Mouse (Mus musculus) lung, embryonic 14.5 days (tissue): ENCODE measurements around the gene Hspb2. TPM values are rescaled to one million over a fixed set of nuclear protein-coding genes. Genes with fewer than 3 reads are reported as not detected.

Source experiments
- ATAC-seq: fragments of 200-750 bp; cut with Nextera tagmentation; 2 replicates; pipeline ENCODE4 v1.8.0; 2017; ENCODE audit warnings: mild to moderate bottlenecking, moderate TSS enrichment, moderate library complexity; ENCODE audit not compliant: insufficient read depth
- DNase-seq: peaks from one replicate; pipeline ENCODE4 v3.0.0-alpha.2; 2015
- H3K27ac ChIP-seq: fragments of 300-500 bp; sonication (generic); 2 replicates; pipeline ENCODE4 v1.5.1; 2014; ENCODE audit warnings: low read depth, mild to moderate bottlenecking, moderate library complexity
- H3K27me3 ChIP-seq: fragments of 300-500 bp; sonication (generic); 2 replicates; pipeline ENCODE4 v1.6.1; 2014; ENCODE audit warnings: low read length, control low read depth; ENCODE audit not compliant: insufficient read depth
- H3K36me3 ChIP-seq: fragments of 300-500 bp; sonication (generic); 2 replicates; pipeline ENCODE4 v1.6.1; 2014; ENCODE audit warnings: control low read depth; ENCODE audit not compliant: insufficient read depth
- H3K4me1 ChIP-seq: fragments of 300-500 bp; sonication (generic); 2 replicates; pipeline ENCODE4 v1.6.1; 2014; ENCODE audit warnings: antibody characterized with exemption, control low read depth; ENCODE audit not compliant: insufficient read depth
- H3K4me2 ChIP-seq: fragments of 300-500 bp; sonication (generic); 2 replicates; pipeline ENCODE4 v1.6.1; 2014; ENCODE audit warnings: mild to moderate bottlenecking
- H3K4me3 ChIP-seq: fragments of 300-500 bp; sonication (generic); 2 replicates; pipeline ENCODE4 v1.5.1; 2014; ENCODE audit warnings: low read depth, low read length
- H3K9ac ChIP-seq: fragments of 300-500 bp; sonication (generic); 2 replicates; pipeline ENCODE4 v1.6.1; 2014
- H3K9me3 ChIP-seq: fragments of 300-500 bp; sonication (generic); 2 replicates; pipeline ENCODE4 v1.6.1; 2016; ENCODE audit warnings: low read depth, low read length, control low read depth
- CTCF ChIP-seq: IDR thresholded peaks from 2 replicates; pipeline ENCODE4 v1.5.1; 2016; ENCODE audit warnings: antibody characterized with exemption, low read depth
- WGBS: fragments of 180-500 bp; shearing (Covaris S2); extraction: QIAGEN DNeasy Blood & Tissue Kit; methylation state at CpG from one replicate; pipeline ENCODE4 v1.1.7; 2014; 5-methylcytosine and 5-hydroxymethylcytosine counted together
- polyA plus RNA-seq: library from polyadenylated mRNA; unstranded; fragments of >200 nt; fragmentation: Nextera tagmentation; extraction: Ambion mirVana; gene quantifications from 2 replicates; pipeline ENCODE4 v1.2.1, GENCODE M21; 2014

The Hspb2 gene
- polyA plus RNA-seq, 1 experiment from 2014 or later = 3.4 TPM

DNA sequence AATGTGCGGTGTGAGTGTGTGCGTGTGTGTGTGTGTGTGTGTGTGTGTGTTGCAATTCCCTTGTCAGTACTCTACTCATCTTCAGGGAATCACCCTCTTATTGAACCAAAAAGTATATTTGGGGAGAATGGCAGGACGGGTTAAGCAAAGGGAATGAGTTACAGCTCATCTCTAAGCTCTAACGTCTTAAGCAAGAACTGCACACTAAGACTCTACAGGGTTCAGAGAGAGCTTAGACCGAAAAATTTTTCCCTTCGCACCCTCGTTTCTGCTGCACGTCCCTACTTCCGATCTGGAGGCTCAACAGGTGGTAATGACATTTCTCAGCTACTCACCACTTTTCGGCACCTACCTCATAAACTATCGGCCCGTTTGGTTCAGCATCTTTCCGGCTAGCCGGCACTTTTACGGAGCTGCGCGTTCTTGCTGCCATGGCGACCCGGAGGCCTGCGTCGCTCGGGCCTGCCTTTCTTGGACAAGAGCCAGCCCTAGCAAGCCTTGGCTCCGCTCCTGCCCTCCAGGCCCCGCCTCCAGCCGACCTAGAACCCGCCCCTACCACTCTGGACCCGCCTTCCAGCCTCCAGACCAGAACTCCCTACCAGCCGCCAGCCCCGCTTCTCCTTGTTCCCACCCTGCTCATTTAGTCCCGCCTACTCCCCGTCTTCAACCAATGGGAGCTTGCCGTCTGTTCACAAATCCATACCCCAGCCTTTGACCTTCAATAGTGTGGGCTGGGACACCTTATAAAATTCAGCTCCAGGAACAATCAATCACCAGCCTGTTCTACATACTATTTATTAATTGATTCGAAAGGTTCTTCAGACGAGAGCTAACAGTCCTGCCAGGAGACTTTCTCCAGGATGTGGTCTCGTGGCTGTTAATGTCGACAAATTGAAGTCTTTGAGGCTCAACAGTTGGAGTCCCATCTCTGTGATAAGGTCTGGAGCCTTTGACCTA, 13.0 kb downstream of the Hspb2 start, which contains the start of gene Dixdc1:
Dixdc1 (minus strand) TSS at position 604 of the 957 bp plus-strand sequence.
- H3K4me3 ChIP-seq = peak within 1 kb of the TSS; percentile 30
- H3K4me2 ChIP-seq = peak within 1 kb of the TSS; percentile 64
- ATAC-seq (peak; percentile 98), DNase-seq (peak; percentile 97)
- 0 out of 2 replicates have a peak within 1 kb of the TSS, but pooled peaks have one; percentile 9 for H3K27ac ChIP-seq
- H3K27me3 ChIP-seq = no peaks in the 10 kb centered on the region
- H3K4me1 ChIP-seq = no peaks in the 10 kb centered on the region; the same call in 1 of the 2 replicates
- no peak for TF ChIP-seq CTCF
- no peaks in the 10 kb centered on the region for H3K9me3 ChIP-seq
- no peaks in the 10 kb centered on the region for H3K36me3 ChIP-seq
- WGBS = 11% methylated on average over 36 of the region's 36 CpGs
- H3K9ac ChIP-seq = peak within 1 kb of the TSS; percentile 21; the same call in 1 of the 2 replicates

DNA sequence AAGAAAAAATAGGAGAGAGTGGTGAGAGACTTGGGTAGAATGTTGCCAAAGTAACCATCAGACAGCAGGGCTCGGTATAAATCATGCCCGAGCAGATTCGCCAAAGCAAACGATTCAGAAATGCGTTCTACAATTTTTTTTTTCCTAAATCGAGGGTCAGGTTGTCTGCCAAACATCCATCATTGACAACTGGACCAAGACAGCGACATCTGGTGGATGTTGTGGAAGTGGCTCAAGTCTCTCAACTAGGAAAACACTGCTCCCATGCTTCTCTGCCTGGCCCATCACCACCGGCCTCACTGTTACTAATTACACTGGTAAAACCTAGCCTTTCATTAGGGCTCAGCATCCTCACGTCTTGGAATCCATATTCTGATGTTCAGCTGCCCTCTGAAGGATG, 17.2 kb downstream of the Hspb2 start:
- Histone ChIP-seq H3K36me3 (no peaks in the 10 kb centered on the region), H3K4me1 (no peaks in the 10 kb centered on the region; the same call in 1 of the 2 replicates), H3K27ac (no peak overlapping the region), H3K27me3 (no peaks in the 10 kb centered on the region), H3K4me2 (no peak overlapping the region), H3K4me3 (no peak overlapping the region), H3K9me3 (no peaks in the 10 kb centered on the region), H3K9ac (no peak overlapping the region)
- DNase-seq = peak; percentile 78
- 4% methylated on average over 9 of the region's 9 CpGs for WGBS
- peak; percentile 86 for TF ChIP-seq CTCF
- ATAC-seq = no peak

- Histone ChIP-seq H3K4me1 (peaks cover 2% of the 10 kb centered on the region; the same call in 1 of the 2 replicates), H3K4me2 (no peak overlapping the region), H3K27me3 (no peaks in the 10 kb centered on the region), H3K9me3 (no peaks in the 10 kb centered on the region), H3K4me3 (no peak overlapping the region), H3K27ac (no peak overlapping the region), H3K36me3 (no peaks in the 10 kb centered on the region), H3K9ac (no peak overlapping the region)
- no peak for TF ChIP-seq CTCF
- WGBS = 26% methylated on average over 4 of the region's 4 CpGs
- DNase-seq = no peak
- no peak for ATAC-seq
Observed at GRCm38 (mm10) chr9:50732560-50732959, 19.6 kb downstream of the Hspb2 start.

GRCm38 (mm10) chr9:50729600-50729999, 22.6 kb downstream of the Hspb2 start:
- H3K4me1 ChIP-seq = peaks cover 8% of the 10 kb centered on the region; the same call in 1 of the 2 replicates
- no peak overlapping the region for H3K4me3 ChIP-seq
- WGBS = 41% methylated on average over 4 of the region's 4 CpGs
- H3K9ac ChIP-seq = no peak overlapping the region
- no peak overlapping the region for H3K27ac ChIP-seq
- H3K4me2 ChIP-seq = no peak overlapping the region
- no peaks in the 10 kb centered on the region for H3K27me3 ChIP-seq
- DNase-seq (no peak), ATAC-seq (no peak)
- no peaks in the 10 kb centered on the region for H3K36me3 ChIP-seq
- no peaks in the 10 kb centered on the region for H3K9me3 ChIP-seq
- TF ChIP-seq CTCF = no peak

- peak; percentile 13; the same call in 1 of the 2 replicates for TF ChIP-seq CTCF
- Histone ChIP-seq H3K4me1 (peaks cover 14% of the 10 kb centered on the region; the same call in 1 of the 2 replicates), H3K36me3 (no peaks in the 10 kb centered on the region), H3K27me3 (no peaks in the 10 kb centered on the region), H3K4me2 (peak overlapping the region; percentile 91), H3K9me3 (no peaks in the 10 kb centered on the region), H3K4me3 (peak overlapping the region; percentile 58), H3K9ac (peak overlapping the region; percentile 73), H3K27ac (peak overlapping the region; percentile 9; the same call in 1 of the 2 replicates)
- WGBS = under 1% methylated on average over 45 of the region's 45 CpGs
- ATAC-seq (peak; percentile 91), DNase-seq (peak; percentile 93)
Observed at GRCm38 (mm10) chr9:50727925-50728651, 24.1 kb downstream of the Hspb2 start.

DNA sequence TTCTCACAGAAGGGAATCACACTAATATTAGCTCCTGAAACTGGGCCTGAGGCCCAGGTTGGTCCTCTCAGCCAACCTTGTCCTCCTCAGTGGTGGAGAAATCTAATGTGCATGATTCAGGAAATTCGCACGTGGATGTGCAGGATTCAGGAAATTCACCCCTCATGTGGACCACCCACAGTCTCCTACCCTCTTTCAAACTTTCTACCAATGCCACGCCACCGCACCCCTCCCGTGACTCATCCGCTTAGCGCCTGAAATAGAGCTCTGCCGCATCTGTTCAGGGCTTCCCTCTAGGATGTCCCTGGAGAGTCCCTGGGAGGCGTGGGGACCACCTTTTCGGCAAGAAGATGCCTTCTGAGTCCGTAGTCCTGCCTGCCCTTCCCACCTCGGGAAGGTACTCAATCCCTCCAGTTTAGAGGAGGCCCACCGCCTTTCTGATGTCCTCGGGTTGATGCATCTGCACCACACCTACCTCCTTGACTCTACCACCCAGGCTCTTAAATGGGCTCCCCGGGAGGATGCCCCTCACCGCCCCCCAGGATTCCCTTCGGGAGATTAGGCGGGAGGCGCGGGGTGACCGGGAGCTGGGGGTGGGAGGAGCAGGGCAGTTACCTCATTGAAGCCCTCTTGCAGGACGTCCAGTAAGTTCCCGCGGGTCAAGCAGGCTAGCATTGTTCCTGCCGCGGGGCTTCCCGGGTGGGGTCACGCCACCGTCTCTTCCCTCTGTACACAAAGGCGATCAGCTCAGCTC, 24.8 kb downstream of the Hspb2 start:
- Histone ChIP-seq H3K36me3 (no peaks in the 10 kb centered on the region), H3K9ac (peak overlapping the region; percentile 73), H3K4me2 (peak overlapping the region; percentile 91), H3K27me3 (no peaks in the 10 kb centered on the region), H3K4me1 (peaks cover 20% of the 10 kb centered on the region), H3K9me3 (no peaks in the 10 kb centered on the region), H3K27ac (peak overlapping the region; percentile 9; the same call in 1 of the 2 replicates), H3K4me3 (peak overlapping the region; percentile 58)
- 3% methylated on average over 30 of the region's 30 CpGs for WGBS
- TF ChIP-seq CTCF = no peak
- DNase-seq (peak; percentile 59), ATAC-seq (peak; percentile 5; the same call in 1 of the 2 replicates)
